Mouse (Mus musculus) E14TG2a.4 (cell line): ENCODE data around the gene Dpp3.

Source experiments
- CTCF ChIP-seq: conservative IDR thresholded peaks from 2 replicates; pipeline ENCODE4 v1.5.1; 2014; ENCODE audit warnings: low read length
- NANOG ChIP-seq: IDR thresholded peaks from 2 replicates; pipeline ENCODE4 v1.6.1; 2014; ENCODE audit warnings: borderline replicate concordance, low read length, mixed read lengths

DNA sequence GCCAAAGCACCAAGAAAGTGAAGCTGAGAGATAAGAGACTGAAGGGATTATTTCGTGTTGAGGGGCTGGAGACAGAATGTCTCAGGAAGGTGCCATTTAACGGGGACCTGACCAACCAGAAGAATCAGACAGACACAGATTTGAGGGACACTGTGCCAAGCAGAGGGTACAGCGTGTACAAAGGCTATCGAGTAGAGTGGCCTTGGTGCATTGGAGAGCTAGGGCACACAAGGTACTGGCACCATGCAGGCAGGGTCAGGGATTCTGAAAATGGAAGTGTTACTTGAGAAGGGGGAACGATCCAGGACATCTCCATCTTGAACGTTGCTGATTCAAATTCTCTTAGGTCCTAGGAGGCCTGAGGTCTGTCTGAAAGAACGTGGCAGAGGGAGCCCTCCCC lies 18.7 kb downstream of the Dpp3 start:
- TF ChIP-seq CTCF (no peak), NANOG (no peak)
